Mouse (Mus musculus): ENCODE results near the gene Kif26b.

- no peak for TF ChIP-seq POLR2A (IDR thresholded peaks at IDR 0.05; ENCODE audit: borderline replicate concordance, low read depth, low read length)
- TF ChIP-seq CTCF (IDR thresholded peaks at IDR 0.05; ENCODE audit: low read depth, low read length), result no peak
These were observed 31.1 kb downstream of the Kif26b start for GRCm38 (mm10) chr1:178560043-178560442.
